Mouse (Mus musculus) ES-E14 (cell line): ENCODE results near the gene Tst. TPM values are rescaled to one million over a fixed set of nuclear protein-coding genes. Genes with fewer than 3 reads are reported as not detected.

ENCODE experiments used
- DNase-seq: peaks from one replicate; pipeline ENCODE4 v3.0.0-alpha.2; 2013; ENCODE audit warnings: low read depth, low spot score
- H3K27ac ChIP-seq: 2 replicates; pipeline ENCODE4 v1.5.1; 2012; ENCODE audit warnings: low read depth, mild to moderate bottlenecking, low read length, moderate library complexity, mixed read lengths; ENCODE audit not compliant: poor library complexity, insufficient read depth, severe bottlenecking
- H3K36me3 ChIP-seq: 2 replicates; pipeline ENCODE4 v1.6.1; 2012; ENCODE audit warnings: mild to moderate bottlenecking, low read length, moderate library complexity, mixed read lengths; ENCODE audit not compliant: control insufficient read depth, poor library complexity, insufficient read depth, severe bottlenecking
- H3K4me1 ChIP-seq, 2 experiments: fragments of 150-350 bp in 1 of 2; sonication (generic) in 1 of 2; 2 replicates each; pipeline ENCODE4 v1.6.1; 2012; ENCODE audit warnings: low read length in 2 of 2, mild to moderate bottlenecking in 1 of 2, mixed read lengths in 1 of 2; ENCODE audit not compliant: control insufficient read depth in 2 of 2, insufficient read depth in 2 of 2, poor library complexity in 1 of 2
- H3K4me3 ChIP-seq, 2 experiments: fragments of 150-350 bp in 1 of 2; sonication (generic) in 1 of 2; 2 replicates each; pipeline ENCODE4 v1.5.1; 2012; ENCODE audit warnings: low read length in 2 of 2, low read depth in 1 of 2, mild to moderate bottlenecking in 1 of 2, mixed read lengths in 1 of 2; ENCODE audit not compliant: insufficient read depth in 1 of 2, poor library complexity in 1 of 2, severe bottlenecking in 1 of 2
- H3K9ac ChIP-seq: 2 replicates; pipeline ENCODE4 v1.6.1; 2012; ENCODE audit warnings: low read depth, mild to moderate bottlenecking, low read length, mixed read lengths; ENCODE audit not compliant: poor library complexity, insufficient read depth, severe bottlenecking
- H3K9me3 ChIP-seq: fragments of 150-350 bp; sonication (generic); 2 replicates; pipeline ENCODE4 v1.6.1; 2012; ENCODE audit warnings: low read depth, mild to moderate bottlenecking, low read length; ENCODE audit not compliant: control insufficient read depth, insufficient read depth
- CHD2 ChIP-seq: IDR thresholded peaks from 2 replicates; pipeline ENCODE4 v1.6.1; 2014; ENCODE audit warnings: mild to moderate bottlenecking, low read depth, low read length, inconsistent platforms
- HCFC1 ChIP-seq: IDR thresholded peaks from 2 replicates; pipeline ENCODE4 v1.6.1; 2012; ENCODE audit warnings: low read length, inconsistent platforms, borderline replicate concordance; ENCODE audit not compliant: insufficient read depth
- MAFK ChIP-seq: IDR thresholded peaks from 2 replicates; pipeline ENCODE4 v1.6.1; 2014; ENCODE audit warnings: mild to moderate bottlenecking, low read depth, low read length, inconsistent platforms; ENCODE audit not compliant: insufficient read depth
- ZC3H11A ChIP-seq: IDR thresholded peaks from 2 replicates; pipeline ENCODE4 v1.6.1; 2012; ENCODE audit warnings: low read depth, mild to moderate bottlenecking, inconsistent platforms, low read length, borderline replicate concordance
- ZNF384 ChIP-seq: IDR thresholded peaks from 2 replicates; pipeline ENCODE4 v1.6.1; 2012; ENCODE audit warnings: low read depth, low read length, inconsistent platforms
- in situ Hi-C, 2 experiments: fragments of 600-800 bp; cut with MboI; formaldehyde crosslinking; loops; one replicate each; pipeline ENCODE4 v1.15.1; 2025; ENCODE audit warnings: low sequenced_read_pairs in 2 of 2, inconsistent platforms in 1 of 2; ENCODE audit not compliant: unreplicated experiment in 2 of 2
- total RNA-seq: library from RNA; depleted of rRNA; stranded (reverse); fragments of 300-350 nt; gene quantifications from 2 replicates; pipeline ENCODE4 v1.2.3, GENCODE M21; 2012

The Tst gene
- total RNA-seq, 1 experiment: 14.9 TPM

- Histone ChIP-seq H3K9ac (no peak overlapping the region), H3K27ac (no peak overlapping the region), H3K36me3 (no peaks in the 10 kb centered on the region), H3K4me1 (no peaks in the 10 kb centered on the region), H3K4me3 (no peak overlapping the region), H3K9me3 (no peaks in the 10 kb centered on the region)
- no peak for DNase-seq
- in situ Hi-C loops: no loop called here
- TF ChIP-seq ZC3H11A: no peak
Observed at GRCm38 (mm10) chr15:78367811-78368210, 37.9 kb downstream of the Tst start.

GRCm38 (mm10) chr15:78366875-78367274, 38.8 kb downstream of the Tst start:
- H3K9ac ChIP-seq: no peak overlapping the region
- H3K27ac ChIP-seq: no peak overlapping the region
- H3K36me3 ChIP-seq: no peaks in the 10 kb centered on the region
- H3K4me1 ChIP-seq: no peaks in the 10 kb centered on the region
- no peak overlapping the region for H3K4me3 ChIP-seq
- no peaks in the 10 kb centered on the region for H3K9me3 ChIP-seq
- TF ChIP-seq CHD2 (no peak), HCFC1 (no peak), ZNF384 (no peak), ZC3H11A (no peak), MAFK (no peak)
- in situ Hi-C loops: no loop called here
- no peak for DNase-seq

- TF ChIP-seq CHD2: no peak
- no peak for TF ChIP-seq MAFK
- TF ChIP-seq HCFC1: no peak
- TF ChIP-seq ZNF384: no peak
- no peak for TF ChIP-seq ZC3H11A
- Histone ChIP-seq H3K4me3 (no peak overlapping the region), H3K36me3 (no peaks in the 10 kb centered on the region), H3K9me3 (no peaks in the 10 kb centered on the region), H3K27ac (no peak overlapping the region), H3K4me1 (no peaks in the 10 kb centered on the region), H3K9ac (no peak overlapping the region)
- in situ Hi-C loops: no loop called here
- DNase-seq: no peak
Observed at GRCm38 (mm10) chr15:78365916-78366315, 39.8 kb downstream of the Tst start.

GRCm38 (mm10) chr15:78355548-78355947, 50.2 kb downstream of the Tst start:
- Histone ChIP-seq H3K4me3 (no peak overlapping the region), H3K9me3 (no peaks in the 10 kb centered on the region), H3K27ac (no peak overlapping the region), H3K9ac (no peak overlapping the region), H3K4me1 (no peaks in the 10 kb centered on the region), H3K36me3 (no peaks in the 10 kb centered on the region)
- no peak for DNase-seq
- in situ Hi-C loops: no loop called here
- no peak for TF ChIP-seq MAFK
- TF ChIP-seq CHD2: no peak
- TF ChIP-seq HCFC1: no peak
- TF ChIP-seq ZC3H11A: no peak
- TF ChIP-seq ZNF384: no peak

- no peak for TF ChIP-seq HCFC1
- no peak for TF ChIP-seq MAFK
- DNase-seq: peak; percentile 25
- H3K9me3 ChIP-seq: no peaks in the 10 kb centered on the region
Observed at GRCm38 (mm10) chr15:78354958-78355357, 50.7 kb downstream of the Tst start.

More at GRCm38 (mm10) chr15:78354958-78355357, 50.7 kb downstream of the Tst start:
- Histone ChIP-seq H3K36me3 (no peaks in the 10 kb centered on the region), H3K4me3 (no peak overlapping the region), H3K27ac (no peak overlapping the region), H3K9ac (no peak overlapping the region), H3K4me1 (no peaks in the 10 kb centered on the region)
- in situ Hi-C loops: no loop called here
